Comparison of ENCODE assay signal across 14 mouse cellular contexts in the genomic region with DNA sequence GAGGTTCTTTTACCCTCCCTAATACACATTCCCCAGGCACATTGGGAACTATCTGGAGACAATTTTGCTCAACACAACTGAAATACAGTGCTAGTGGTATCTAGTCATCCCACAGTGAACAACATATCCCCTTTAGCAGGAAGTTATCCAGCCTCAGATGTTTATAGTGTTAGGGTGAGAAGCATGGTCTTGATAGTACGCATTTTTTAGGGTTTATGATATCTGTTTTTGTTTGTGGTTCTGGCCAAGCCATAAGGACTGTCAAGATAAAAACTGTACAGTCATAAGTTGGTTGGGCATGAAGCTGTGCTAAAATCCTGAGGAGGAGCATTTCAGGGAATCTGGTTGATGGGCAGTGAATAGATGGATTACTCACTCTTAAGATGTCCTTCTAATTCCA.
"Had no signal": no experiment of that assay in that cellular context is flagged by ENCODE, and none has a peak within 500 bp of the region (broad histone marks: within the 10 kb centered on the region; RNA-seq: fewer than 3 reads in every experiment).

No protein-coding gene starts in this region.

- H3K4me3 ChIP-seq: intestine, embryonic 15.5 days; limb, embryonic 15.5 days; midbrain, embryonic 15.5 days; neural tube, embryonic 12.5 days; stomach, embryonic 15.5 days had no signal

- H3K4me1 ChIP-seq: intestine, embryonic 15.5 days; limb, embryonic 15.5 days; midbrain, embryonic 15.5 days; neural tube, embryonic 12.5 days; stomach, embryonic 15.5 days had no signal

- DNase-seq: kidney, adult 18-20 months; kidney, postnatal 14 days; lung, adult 2 months; lung, postnatal 36 days; retina, postnatal 1 day; thymus, adult 2 months; thymus, postnatal 36 days had no signal

- H3K27me3 ChIP-seq: intestine, embryonic 15.5 days; neural tube, embryonic 12.5 days; stomach, embryonic 15.5 days had no signal

- H3K36me3 ChIP-seq: intestine, embryonic 15.5 days; limb, embryonic 15.5 days; midbrain, embryonic 15.5 days; neural tube, embryonic 12.5 days; stomach, embryonic 15.5 days had no signal

- H3K9me3 ChIP-seq: intestine, embryonic 15.5 days; limb, embryonic 15.5 days; midbrain, embryonic 15.5 days; neural tube, embryonic 12.5 days; stomach, embryonic 15.5 days had no signal

- H3K9ac ChIP-seq: intestine, embryonic 15.5 days; limb, embryonic 15.5 days; midbrain, embryonic 15.5 days; neural tube, embryonic 12.5 days; stomach, embryonic 15.5 days had no signal

- H3K4me2 ChIP-seq: intestine, embryonic 15.5 days; limb, embryonic 15.5 days; midbrain, embryonic 11.5 days; midbrain, embryonic 15.5 days; neural tube, embryonic 12.5 days; stomach, embryonic 15.5 days had no signal

- H3K27ac ChIP-seq: intestine, embryonic 15.5 days; limb, embryonic 15.5 days; midbrain, embryonic 15.5 days; neural tube, embryonic 12.5 days; stomach, embryonic 15.5 days had no signal

- ATAC-seq: intestine, embryonic 15.5 days; lung, postnatal 0 days; midbrain, embryonic 15.5 days had no signal
